Mouse (Mus musculus) midbrain, embryonic 11.5 days (tissue): ENCODE results near the gene Tmpo. TPM values are rescaled to one million over a fixed set of nuclear protein-coding genes. Genes with fewer than 3 reads are reported as not detected.
A peak's percentile ranks its signal among the peaks of the same experiment; 100 is the strongest.

Experiments used
- ATAC-seq: fragments of 200-750 bp; cut with Nextera tagmentation; 2 replicates; pipeline ENCODE4 v1.8.0; 2017; ENCODE audit warnings: moderate TSS enrichment, moderate library complexity; ENCODE audit not compliant: low FRiP score
- DNase-seq: peaks from one replicate; pipeline ENCODE4 v3.0.0; 2015; ENCODE audit warnings: low spot score; ENCODE audit errors: missing footprints
- H3K27ac ChIP-seq: fragments of 300-500 bp; sonication (generic); 2 replicates; pipeline ENCODE4 v1.5.1; 2014; ENCODE audit warnings: low read depth, low read length
- H3K27me3 ChIP-seq: fragments of 300-500 bp; sonication (generic); 2 replicates; pipeline ENCODE4 v1.6.1; 2014; ENCODE audit warnings: mild to moderate bottlenecking, low read length, moderate library complexity, mixed read lengths; ENCODE audit not compliant: control insufficient read depth, insufficient read depth
- H3K36me3 ChIP-seq: fragments of 300-500 bp; sonication (generic); 2 replicates; pipeline ENCODE4 v1.6.1; 2014; ENCODE audit warnings: mild to moderate bottlenecking, low read length, moderate library complexity, mixed read lengths; ENCODE audit not compliant: control insufficient read depth, insufficient read depth
- H3K4me1 ChIP-seq: fragments of 300-500 bp; sonication (generic); 2 replicates; pipeline ENCODE4 v1.6.1; 2014; ENCODE audit warnings: low read length; ENCODE audit not compliant: control insufficient read depth, insufficient read depth
- H3K4me2 ChIP-seq: fragments of 300-500 bp; sonication (generic); 2 replicates; pipeline ENCODE4 v1.6.1; 2014; ENCODE audit warnings: mild to moderate bottlenecking, moderate library complexity
- H3K4me3 ChIP-seq: fragments of 300-500 bp; sonication (generic); 2 replicates; pipeline ENCODE4 v1.5.1; 2014; ENCODE audit warnings: low read depth, low read length
- H3K9ac ChIP-seq: fragments of 300-500 bp; sonication (generic); 2 replicates; pipeline ENCODE4 v1.6.1; 2014; ENCODE audit warnings: low read length
- H3K9me3 ChIP-seq: fragments of 300-500 bp; sonication (generic); 2 replicates; pipeline ENCODE4 v1.6.1; 2016; ENCODE audit warnings: low read length; ENCODE audit not compliant: control insufficient read depth
- WGBS: fragments of 180-500 bp; shearing (Covaris S2); extraction: QIAGEN DNeasy Blood & Tissue Kit; methylation state at CpG from one replicate; pipeline ENCODE4 v1.1.7; 2014; 5-methylcytosine and 5-hydroxymethylcytosine counted together
- polyA plus RNA-seq: library from polyadenylated mRNA; unstranded; fragments of >200 nt; fragmentation: Nextera tagmentation; extraction: Ambion mirVana; gene quantifications from 2 replicates; pipeline ENCODE4 v1.2.1, GENCODE M21; 2014

Tmpo gene
- polyA plus RNA-seq, 1 experiment from 2014 or later, result 339 TPM

DNA sequence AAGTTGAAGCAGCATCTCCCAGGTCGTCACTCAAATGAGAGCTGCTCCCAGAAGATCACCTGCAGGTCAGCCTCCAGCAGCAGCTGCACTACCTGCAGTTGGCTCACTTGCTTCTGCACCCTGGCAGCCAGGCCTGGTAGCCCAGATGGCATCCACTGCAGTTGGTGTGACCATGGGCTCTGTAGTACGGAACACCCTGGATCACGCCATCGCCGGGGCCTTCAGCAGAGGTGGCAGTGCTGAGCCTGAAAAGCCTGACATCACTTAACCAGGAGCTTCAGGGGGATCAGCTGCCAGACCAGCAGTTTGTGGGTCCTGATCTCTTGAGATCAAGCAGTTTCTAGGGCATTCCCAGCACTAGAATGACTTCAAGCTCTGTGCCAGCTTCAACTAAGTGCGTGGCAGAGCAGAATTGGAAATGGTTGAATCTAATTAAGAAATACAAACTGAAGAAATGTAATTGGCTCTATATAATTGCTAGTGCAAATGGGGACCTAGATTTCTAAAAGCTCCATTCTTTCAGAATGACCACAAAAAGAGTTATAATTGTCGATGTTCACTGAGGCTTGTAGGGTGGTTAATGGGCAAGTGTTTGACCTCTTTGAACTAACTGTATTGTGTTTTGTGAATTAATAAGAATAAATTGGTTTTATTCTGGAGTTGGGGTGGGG, 45.7 kb downstream of the Tmpo start:
- DNase-seq (no peak), ATAC-seq (no peak)
- H3K4me2 ChIP-seq, result no peak overlapping the region
- H3K27ac ChIP-seq, result no peak overlapping the region
- H3K4me3 ChIP-seq, result no peak overlapping the region
- 88% methylated on average over 7 of the region's 7 CpGs for WGBS
- no peak overlapping the region for H3K9ac ChIP-seq
- H3K4me1 ChIP-seq, result 0 out of 2 replicates have a peak, but pooled peaks cover 3% of the 10 kb centered on the region
- H3K9me3 ChIP-seq, result no peaks in the 10 kb centered on the region
- H3K36me3 ChIP-seq, result no peaks in the 10 kb centered on the region
- no peaks in the 10 kb centered on the region for H3K27me3 ChIP-seq

DNA sequence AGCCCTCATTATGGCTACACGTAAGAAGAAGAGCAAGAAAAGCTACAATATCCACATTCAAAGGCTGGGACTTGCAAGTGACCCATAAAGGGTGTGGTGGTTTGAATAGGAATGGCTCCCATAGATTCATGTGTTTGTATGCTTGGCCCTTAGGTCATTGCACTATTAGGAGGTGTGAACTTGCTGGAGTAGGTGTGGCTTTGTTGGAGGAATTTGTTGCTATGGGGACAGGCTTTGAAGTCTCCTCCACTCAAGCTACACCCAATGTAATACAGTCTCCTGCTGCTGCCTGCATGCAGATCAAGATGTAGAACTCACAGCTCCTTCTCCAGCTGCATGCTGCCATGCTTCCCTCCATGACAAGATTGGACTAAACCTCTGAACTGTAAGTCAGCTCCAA, 49.5 kb downstream of the Tmpo start:
- Histone ChIP-seq H3K4me2 (no peak overlapping the region), H3K4me1 (no peaks in the 10 kb centered on the region), H3K27ac (no peak overlapping the region), H3K27me3 (no peaks in the 10 kb centered on the region), H3K9me3 (no peaks in the 10 kb centered on the region), H3K9ac (no peak overlapping the region), H3K36me3 (no peaks in the 10 kb centered on the region), H3K4me3 (no peak overlapping the region)
- 75% methylated on average over 1 of the region's 1 CpGs for WGBS
- DNase-seq (no peak), ATAC-seq (no peak)

DNA sequence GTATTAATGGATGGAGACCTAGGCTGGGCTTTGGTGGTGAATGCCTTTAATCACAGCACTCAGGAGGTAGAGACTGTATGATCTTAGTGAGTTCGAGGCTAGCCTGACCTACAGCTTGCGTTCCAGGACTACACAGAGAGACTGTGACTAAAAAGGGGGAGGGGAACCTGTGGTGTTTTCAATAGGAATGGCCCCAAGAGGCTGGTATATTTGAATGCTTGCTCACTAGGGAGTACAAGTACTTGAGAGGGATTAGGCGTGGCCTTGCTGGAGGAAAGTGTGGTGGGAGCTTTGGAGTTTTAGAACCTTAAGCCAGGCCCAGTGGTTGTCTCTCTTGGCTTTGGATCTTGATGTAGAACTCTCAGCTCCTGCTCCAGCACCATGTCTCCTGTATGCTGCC, 50.3 kb downstream of the Tmpo start:
- ATAC-seq (no peak), DNase-seq (no peak)
- Histone ChIP-seq H3K9ac (no peak overlapping the region), H3K4me2 (no peak overlapping the region), H3K4me3 (no peak overlapping the region), H3K36me3 (no peaks in the 10 kb centered on the region), H3K9me3 (no peaks in the 10 kb centered on the region), H3K27ac (no peak overlapping the region), H3K27me3 (no peaks in the 10 kb centered on the region), H3K4me1 (no peaks in the 10 kb centered on the region)
- 79% methylated on average over 3 of the region's 3 CpGs for WGBS

DNA sequence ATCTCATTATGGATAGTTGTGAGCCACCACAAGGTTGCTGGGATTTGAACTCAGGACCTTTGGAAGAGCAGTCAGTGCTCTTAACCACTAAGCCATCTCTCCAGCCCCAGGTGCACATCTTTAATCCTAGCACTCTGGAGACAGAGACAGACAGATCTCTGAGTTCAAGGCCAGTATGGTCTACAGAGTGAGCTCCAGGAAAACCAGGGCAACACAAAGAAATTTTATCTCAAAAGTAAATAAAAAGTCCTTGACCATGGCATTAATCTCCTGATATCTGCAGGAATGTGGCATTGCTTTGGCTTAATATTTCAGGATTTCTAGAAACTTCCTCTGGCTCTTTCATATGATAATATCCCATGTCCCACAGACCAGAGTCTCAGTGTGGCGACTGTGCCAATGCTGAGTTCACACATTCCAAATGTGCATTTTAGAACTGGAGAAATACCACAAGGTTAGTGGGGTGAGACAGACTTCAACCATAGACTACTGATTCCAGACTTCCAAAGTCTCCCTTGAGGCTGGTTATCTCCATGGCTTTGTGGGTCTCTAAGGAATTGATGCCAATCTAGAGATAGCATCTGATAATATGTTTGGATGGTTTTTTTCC, 52.5 kb downstream of the Tmpo start:
- ATAC-seq (no peak), DNase-seq (no peak)
- Histone ChIP-seq H3K4me3 (no peak overlapping the region), H3K4me2 (no peak overlapping the region), H3K9me3 (no peaks in the 10 kb centered on the region), H3K27ac (no peak overlapping the region), H3K4me1 (no peaks in the 10 kb centered on the region; the same call in 1 of the 2 replicates), H3K36me3 (no peaks in the 10 kb centered on the region), H3K9ac (no peak overlapping the region), H3K27me3 (no peaks in the 10 kb centered on the region)
- WGBS, result 88% methylated on average over 1 of the region's 1 CpGs

DNA sequence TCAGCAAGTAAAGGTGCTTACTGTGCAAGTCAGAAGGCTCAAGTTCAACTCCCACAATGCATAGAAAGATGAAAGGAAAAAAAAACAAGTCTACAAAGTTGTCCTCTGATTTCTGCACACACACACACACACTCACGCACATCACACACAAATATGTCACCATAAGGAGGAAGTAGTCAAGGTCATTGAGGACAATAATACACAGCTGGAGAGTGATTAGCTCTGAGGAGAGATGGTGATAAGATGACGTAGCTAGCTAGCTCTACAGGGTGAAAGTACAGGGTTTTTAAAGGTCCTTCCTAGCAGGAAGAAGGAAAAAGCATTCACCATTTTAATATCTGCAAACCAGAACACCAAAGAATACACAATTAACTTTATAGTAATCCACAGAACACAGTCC, 53.7 kb downstream of the Tmpo start:
- no peaks in the 10 kb centered on the region for H3K9me3 ChIP-seq
- no peaks in the 10 kb centered on the region for H3K36me3 ChIP-seq
- H3K27me3 ChIP-seq, result no peaks in the 10 kb centered on the region
- no peak for ATAC-seq
- peaks cover 7% of the 10 kb centered on the region for H3K4me1 ChIP-seq
- WGBS, result 72% methylated on average over 2 of the region's 2 CpGs
- no peak overlapping the region for H3K9ac ChIP-seq
- H3K27ac ChIP-seq, result no peak overlapping the region
- DNase-seq, result no peak
- H3K4me2 ChIP-seq, result no peak overlapping the region
- H3K4me3 ChIP-seq, result no peak overlapping the region

DNA sequence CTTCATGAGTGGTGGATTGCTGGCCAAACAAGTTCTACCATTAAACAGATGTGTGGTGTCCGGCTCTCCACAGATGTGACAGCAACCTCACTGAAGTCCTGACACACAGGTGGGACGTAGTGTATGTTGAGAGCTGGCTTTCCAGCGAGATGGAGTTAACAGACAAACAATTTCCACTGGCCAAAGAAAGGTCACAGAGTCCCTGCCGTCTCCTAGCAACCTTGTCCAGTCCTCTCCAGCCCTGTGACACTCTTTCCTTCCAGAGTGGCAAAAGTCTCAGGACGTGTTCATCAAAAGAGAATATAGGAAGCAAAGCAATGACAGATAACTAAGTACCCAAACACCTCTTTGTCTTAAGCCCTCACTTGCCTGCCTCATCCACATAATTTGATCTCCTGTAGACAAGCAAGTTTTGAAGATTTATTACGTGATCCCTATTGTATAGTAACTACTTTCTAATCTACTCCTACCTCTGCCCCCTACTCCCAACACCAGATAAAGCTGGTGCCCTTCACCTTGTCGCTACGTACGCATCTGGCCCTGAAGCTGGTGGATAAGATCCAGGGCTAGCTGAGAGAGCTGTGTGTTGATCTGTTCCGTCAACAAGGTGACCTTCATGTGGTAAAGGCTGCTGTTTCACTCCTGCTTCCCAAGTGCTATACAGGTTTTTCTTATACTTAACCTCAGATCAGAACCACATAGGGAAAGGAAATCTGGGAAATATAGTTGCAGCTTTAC, 54.3 kb downstream of the Tmpo start:
- Histone ChIP-seq H3K9me3 (no peaks in the 10 kb centered on the region), H3K27me3 (no peaks in the 10 kb centered on the region), H3K36me3 (peaks cover under 1% of the 10 kb centered on the region; the same call in 1 of the 2 replicates), H3K4me1 (peaks cover 11% of the 10 kb centered on the region), H3K9ac (no peak overlapping the region), H3K4me2 (no peak overlapping the region), H3K27ac (no peak overlapping the region), H3K4me3 (no peak overlapping the region)
- ATAC-seq, result no peak
- WGBS, result 74% methylated on average over 10 of the region's 10 CpGs
- DNase-seq, result no peak

DNA sequence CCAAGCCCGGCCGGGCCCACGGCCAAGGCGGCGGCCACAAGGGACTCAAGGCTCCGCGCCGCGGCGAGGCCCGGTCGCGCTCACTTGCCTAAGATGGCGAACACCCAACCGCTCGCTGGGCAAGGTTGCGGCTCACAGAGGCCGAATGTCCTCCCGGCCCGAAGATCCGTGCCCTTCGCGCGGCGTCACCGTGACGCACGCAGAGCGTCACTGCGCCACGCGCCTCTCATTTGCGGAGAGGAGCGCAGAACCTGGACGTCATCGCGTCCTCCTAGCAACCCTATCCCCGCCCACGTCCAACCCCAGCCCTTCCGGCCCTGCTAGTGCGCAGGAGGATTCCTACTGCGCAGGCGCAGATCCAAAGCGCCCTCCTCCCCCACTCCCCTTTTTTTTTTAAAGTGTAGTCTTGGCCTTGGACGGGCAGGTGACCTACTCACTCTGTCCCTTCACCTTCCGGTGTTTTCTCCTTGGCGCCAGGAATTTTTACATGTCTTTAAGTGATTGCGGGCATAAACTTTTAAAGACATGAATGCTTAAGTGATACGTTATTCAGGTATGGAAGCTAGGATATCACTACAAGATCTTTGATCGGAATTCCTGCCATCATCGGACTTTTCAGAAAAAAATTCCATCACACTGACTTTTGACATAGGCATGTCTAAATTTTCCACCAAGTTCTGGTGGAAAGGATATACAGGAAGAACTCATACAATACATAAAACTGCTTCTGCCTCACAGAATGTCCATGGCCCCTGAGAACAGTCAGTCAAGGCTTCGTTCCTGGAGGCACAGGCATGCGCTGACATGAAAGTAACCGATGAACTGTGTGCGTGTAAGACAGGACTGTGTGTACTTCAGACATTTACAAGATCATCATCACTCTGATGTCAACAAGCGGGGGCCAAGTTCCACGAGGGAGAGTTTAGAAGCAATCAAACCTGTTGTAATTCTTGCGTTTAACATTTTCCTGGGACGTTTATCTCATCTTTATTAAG, 57.0 kb downstream of the Tmpo start, which contains the start of gene Slc25a3:
TSS of gene Slc25a3 (minus strand) at position 232 of the 995 bp plus-strand sequence.
- H3K27ac ChIP-seq, result peak within 1 kb of the TSS; percentile 63; the same call in 1 of the 2 replicates
- peaks cover 11% of the 10 kb centered on the region for H3K4me1 ChIP-seq
- 14% methylated on average over 57 of the region's 59 CpGs for WGBS
- ATAC-seq (peak; percentile 100), DNase-seq (peak; percentile 100)
- H3K27me3 ChIP-seq, result no peaks in the 10 kb centered on the region
- H3K4me3 ChIP-seq, result peak within 1 kb of the TSS; percentile 100
- no peaks in the 10 kb centered on the region for H3K9me3 ChIP-seq
- H3K4me2 ChIP-seq, result peak within 1 kb of the TSS; percentile 91
- H3K36me3 ChIP-seq, result peaks cover 11% of the 10 kb centered on the region; the same call in 1 of the 2 replicates
- H3K9ac ChIP-seq, result peak within 1 kb of the TSS; percentile 96

DNA sequence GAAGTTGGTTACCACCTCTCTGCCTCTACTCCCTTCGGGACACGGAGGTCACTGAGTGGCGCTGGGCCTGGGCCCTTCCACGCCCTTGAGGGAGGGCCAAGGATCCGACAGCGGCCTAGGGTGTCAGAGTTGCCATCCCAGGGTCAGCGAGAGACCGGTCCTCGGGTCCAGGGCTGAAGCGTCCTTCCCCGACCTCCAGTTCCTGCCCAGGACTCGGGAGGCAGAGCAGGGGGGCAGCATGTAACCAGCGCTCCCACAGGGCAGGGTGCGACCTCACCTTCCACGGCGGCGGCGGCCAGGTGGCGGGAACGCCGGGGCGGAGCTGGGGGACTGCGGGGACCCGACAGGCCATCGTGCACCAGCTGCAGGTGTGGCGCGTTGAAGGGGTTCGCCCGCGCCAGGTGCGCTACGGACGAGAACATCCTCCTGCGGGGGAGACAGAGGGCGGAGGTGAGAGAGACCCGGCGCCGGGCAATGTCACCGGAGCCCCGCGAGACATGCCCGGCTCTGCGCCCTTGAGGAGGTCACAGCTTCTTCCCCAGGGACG, 57.8 kb downstream of the Tmpo start:
- peaks cover 14% of the 10 kb centered on the region; the same call in 1 of the 2 replicates for H3K36me3 ChIP-seq
- H3K4me1 ChIP-seq, result peaks cover 11% of the 10 kb centered on the region
- H3K27me3 ChIP-seq, result no peaks in the 10 kb centered on the region
- peak overlapping the region; percentile 96 for H3K9ac ChIP-seq
- peak overlapping the region; percentile 100 for H3K4me3 ChIP-seq
- no peak for DNase-seq
- H3K4me2 ChIP-seq, result peak overlapping the region; percentile 91
- peak overlapping the region; percentile 63; the same call in 1 of the 2 replicates for H3K27ac ChIP-seq
- H3K9me3 ChIP-seq, result no peaks in the 10 kb centered on the region
- WGBS, result under 1% methylated on average over 44 of the region's 44 CpGs
- peak; percentile 66 for ATAC-seq
